In the genomic region with DNA sequence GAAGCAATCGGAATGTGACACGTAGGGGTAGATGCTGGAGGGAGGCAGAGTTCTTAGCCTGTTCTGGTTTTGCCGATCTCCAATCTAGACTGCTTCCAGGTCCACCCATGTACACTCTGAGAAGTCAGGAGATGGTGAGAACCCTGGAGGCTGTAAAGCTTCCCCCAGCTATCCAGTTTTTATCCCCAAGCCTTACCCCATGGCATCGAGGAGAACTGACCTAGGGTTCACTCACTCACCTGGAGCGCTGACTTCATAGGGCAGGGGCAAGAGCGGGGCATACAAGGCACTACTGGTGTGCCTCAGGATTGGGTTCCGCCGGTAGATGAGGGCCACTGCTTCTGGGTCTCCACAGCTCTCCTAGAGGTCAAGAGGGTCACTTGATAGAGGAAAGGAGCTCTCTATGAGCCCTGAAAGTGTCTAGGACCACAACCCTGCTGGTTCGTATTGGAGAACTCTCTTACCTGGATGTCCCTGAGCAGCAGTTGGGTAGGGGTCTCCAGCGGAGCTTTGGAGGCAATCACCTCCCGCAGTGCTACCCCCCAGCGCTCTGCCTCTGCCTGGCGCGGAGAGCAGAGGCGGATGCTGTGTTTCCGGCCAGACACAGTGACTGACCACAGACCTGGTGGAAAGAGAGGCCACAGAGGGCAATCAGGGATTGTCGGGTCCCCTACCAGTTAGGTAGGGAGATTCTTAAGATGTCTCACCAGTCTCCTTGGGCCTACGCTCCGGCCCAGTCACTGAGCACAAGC, we compare ENCODE assay signal across 14 mouse cellular contexts. TPM values are rescaled to one million over a fixed set of nuclear protein-coding genes. Genes with fewer than 3 reads are reported as not detected.
DNase-seq lines count a peak whose midpoint lies in the region; ATAC-seq and TF ChIP-seq lines count a peak whose summit lies in the region.
"Had no signal": no experiment of that assay in that cellular context is flagged by ENCODE, and none has a peak within 500 bp of the region (broad histone marks: within the 10 kb centered on the region; RNA-seq: fewer than 3 reads in every experiment).

No protein-coding gene starts in this region.

- H3K4me3 ChIP-seq in cerebellum, adult 2 months (replicated peaks; ENCODE audit: insufficient read depth, low read depth, low read length), result peak overlapping the region; percentile 0
- H3K4me3 ChIP-seq in kidney, adult 2 months (ENCODE audit: insufficient read depth, low read depth, low read length), result no peak overlapping the region
- no peak overlapping the region for H3K4me3 ChIP-seq in kidney, embryonic 14.5 days (ENCODE audit: low read length)
- no peak overlapping the region for H3K4me3 ChIP-seq in neural tube, embryonic 13.5 days
- H3K4me3 ChIP-seq: heart, embryonic 13.5 days had no signal

- TF ChIP-seq POLR2A in cerebellum, adult 2 months (IDR thresholded peaks at IDR 0.05; ENCODE audit: borderline replicate concordance, insufficient read depth, low read length), result no peak
- no peak for TF ChIP-seq POLR2A in kidney, adult 2 months (IDR thresholded peaks at IDR 0.05; ENCODE audit: low read depth, low read length)

- H3K4me1 ChIP-seq in cerebellum, adult 2 months (ENCODE audit: control insufficient read depth, insufficient read depth, low read length), result peaks cover 22% of the 10 kb centered on the region
- peaks cover 12% of the 10 kb centered on the region; the same call in 1 of the 2 replicates for H3K4me1 ChIP-seq in kidney, adult 2 months (ENCODE audit: control insufficient read depth, insufficient read depth, low read length)
- peaks cover 45% of the 10 kb centered on the region for H3K4me1 ChIP-seq in kidney, embryonic 14.5 days (ENCODE audit: control insufficient read depth, insufficient read depth, low read length)
- peaks cover 53% of the 10 kb centered on the region for H3K4me1 ChIP-seq in neural tube, embryonic 13.5 days (replicated peaks)

- no peaks in the 10 kb centered on the region for H3K9me3 ChIP-seq in kidney, embryonic 14.5 days (ENCODE audit: control insufficient read depth, low read length)
- H3K9me3 ChIP-seq in neural tube, embryonic 13.5 days, result no peaks in the 10 kb centered on the region
- H3K9me3 ChIP-seq: heart, embryonic 13.5 days; hindbrain, embryonic 13.5 days; limb, embryonic 15.5 days had no signal

- peaks cover 4% of the 10 kb centered on the region; the same call in 1 of the 2 replicates for H3K36me3 ChIP-seq in kidney, adult 2 months (ENCODE audit: control insufficient read depth, insufficient read depth, low read length)
- peaks cover 41% of the 10 kb centered on the region for H3K36me3 ChIP-seq in kidney, embryonic 14.5 days (ENCODE audit: control insufficient read depth, insufficient read depth, low read length)
- peaks cover 45% of the 10 kb centered on the region for H3K36me3 ChIP-seq in neural tube, embryonic 13.5 days

- no peaks in the 10 kb centered on the region for H3K27me3 ChIP-seq in cerebellum, adult 2 months (ENCODE audit: control insufficient read depth, insufficient read depth, low read length)
- no peaks in the 10 kb centered on the region for H3K27me3 ChIP-seq in kidney, adult 2 months (replicated peaks; ENCODE audit: control insufficient read depth, insufficient read depth, low read length)
- peaks cover 47% of the 10 kb centered on the region for H3K27me3 ChIP-seq in kidney, embryonic 14.5 days (ENCODE audit: control insufficient read depth, insufficient read depth, low read length)
- H3K27me3 ChIP-seq in neural tube, embryonic 13.5 days, result peaks cover 77% of the 10 kb centered on the region

- no peak overlapping the region for H3K9ac ChIP-seq in kidney, embryonic 14.5 days (ENCODE audit: low read depth, low read length)
- H3K9ac ChIP-seq in neural tube, embryonic 13.5 days, result 0 out of 2 replicates have a peak overlapping the region, but pooled peaks have one; percentile 22
- H3K9ac ChIP-seq: heart, embryonic 13.5 days; hindbrain, embryonic 13.5 days; limb, embryonic 15.5 days; liver, embryonic 14.5 days; lung, embryonic 14.5 days had no signal

- WGBS in cerebellum, adult 2 months, result 73% methylated on average over 19 of the region's 19 CpGs
- 77% methylated on average over 19 of the region's 19 CpGs for WGBS in kidney, adult 2 months
- WGBS in kidney, embryonic 14.5 days, result 57% methylated on average over 19 of the region's 19 CpGs
- WGBS in neural tube, embryonic 13.5 days, result 47% methylated on average over 19 of the region's 19 CpGs

- no peak for DNase-seq in cerebellum, adult 2 months
- DNase-seq in cerebellum, postnatal 14 days, result no peak
- DNase-seq in kidney, adult 2 months, result no peak
- DNase-seq in neural tube, embryonic 10.5 days (ENCODE audit: extremely low spot score, low spot score), result no peak
- no peak for DNase-seq in right cerebral cortex, adult 18-20 months
- DNase-seq: left cerebral cortex, postnatal 4 days; lung, embryonic 14.5 days; right cerebral cortex, postnatal 14 days had no signal

- H3K4me2 ChIP-seq in kidney, embryonic 14.5 days (replicated peaks; ENCODE audit: low read depth, low read length), result no peak overlapping the region
- H3K4me2 ChIP-seq in neural tube, embryonic 13.5 days, result no peak overlapping the region

- TF ChIP-seq CTCF in cerebellum, adult 2 months (IDR thresholded peaks at IDR 0.05; ENCODE audit: borderline replicate concordance, insufficient read depth, low read depth, low read length), result no peak
- no peak for TF ChIP-seq CTCF in kidney, adult 2 months (conservative IDR thresholded peaks at IDR 0.05; ENCODE audit: insufficient read depth, insufficient read length, low read depth, low read length)

- ATAC-seq in kidney, embryonic 14.5 days (ENCODE audit: low FRiP score, low TSS enrichment), result no peak
- ATAC-seq in neural tube, embryonic 13.5 days (ENCODE audit: low read depth), result no peak

- no peak overlapping the region for H3K27ac ChIP-seq in cerebellum, adult 2 months (ENCODE audit: insufficient read depth, low read length)
- 0 out of 2 replicates have a peak overlapping the region, but pooled peaks have one; percentile 10 for H3K27ac ChIP-seq in kidney, adult 2 months (ENCODE audit: insufficient read depth, low read depth, low read length)
- no peak overlapping the region for H3K27ac ChIP-seq in kidney, embryonic 14.5 days (ENCODE audit: low read depth, low read length)
- H3K27ac ChIP-seq in neural tube, embryonic 13.5 days (replicated peaks), result no peak overlapping the region
- H3K27ac ChIP-seq: heart, embryonic 13.5 days; hindbrain, embryonic 13.5 days; limb, embryonic 15.5 days; liver, embryonic 14.5 days had no signal

RNA-seq across cellular contexts. Expression of gene Cntnap1, which starts 2.9 kb away (rescaled TPM):
- polyA plus RNA-seq in cerebellum, adult 2 months (2012; rRNA removed), result 151 and 169 TPM in 2 replicates
- polyA plus RNA-seq in kidney, adult 2 months (2012; rRNA removed), result 3.4 and 3.6 TPM in 2 replicates
- polyA plus RNA-seq in kidney, embryonic 14.5 days (2014; fragmentation: Nextera tagmentation; extraction: Ambion mirVana), result 1.7 and 2.1 TPM in 2 replicates
- 4.6 and 5.1 TPM in 2 replicates for polyA plus RNA-seq in neural tube, embryonic 13.5 days (2015; fragmentation: Nextera tagmentation; extraction: Ambion mirVana)

RNA-seq across cellular contexts. Expression of gene Plekhh3, which starts 3.8 kb away (rescaled TPM):
- polyA plus RNA-seq in cerebellum, adult 2 months (2012; rRNA removed), result 67.6 and 71.0 TPM in 2 replicates
- polyA plus RNA-seq in kidney, adult 2 months (2012; rRNA removed), result 19.3 and 22.7 TPM in 2 replicates
- 17.0 and 17.9 TPM in 2 replicates for polyA plus RNA-seq in kidney, embryonic 14.5 days (2014; fragmentation: Nextera tagmentation; extraction: Ambion mirVana)
- 10.3 and 13.0 TPM in 2 replicates for polyA plus RNA-seq in neural tube, embryonic 13.5 days (2015; fragmentation: Nextera tagmentation; extraction: Ambion mirVana)

RNA-seq across cellular contexts. Expression of gene Ccr10, which starts 7.9 kb away (rescaled TPM):
- polyA plus RNA-seq in cerebellum, adult 2 months (2012; rRNA removed), result 0.82 and 1.0 TPM in 2 replicates
- 0.33 and 0.34 TPM in 2 replicates for polyA plus RNA-seq in kidney, adult 2 months (2012; rRNA removed)
- polyA plus RNA-seq in kidney, embryonic 14.5 days (2014; fragmentation: Nextera tagmentation; extraction: Ambion mirVana), result 0.24 and 0.51 TPM in 2 replicates
- 0.40 and 0.91 TPM in 2 replicates for polyA plus RNA-seq in neural tube, embryonic 13.5 days (2015; fragmentation: Nextera tagmentation; extraction: Ambion mirVana)
- polyA plus RNA-seq: liver, embryonic 14.5 days had no signal

RNA-seq across cellular contexts. Expression of gene Tubg2, which starts 11.7 kb away (rescaled TPM):
- polyA plus RNA-seq in cerebellum, adult 2 months (2012; rRNA removed), result 44.3 and 47.8 TPM in 2 replicates
- 1.4 and 1.8 TPM in 2 replicates for polyA plus RNA-seq in kidney, adult 2 months (2012; rRNA removed)
- 3.7 and 4.5 TPM in 2 replicates for polyA plus RNA-seq in kidney, embryonic 14.5 days (2014; fragmentation: Nextera tagmentation; extraction: Ambion mirVana)
- polyA plus RNA-seq in neural tube, embryonic 13.5 days (2015; fragmentation: Nextera tagmentation; extraction: Ambion mirVana), result 35.5 and 38.9 TPM in 2 replicates

RNA-seq across cellular contexts. Expression of gene Tubg1, which starts 47.6 kb away (rescaled TPM):
- polyA plus RNA-seq in cerebellum, adult 2 months (2012; rRNA removed), result 39.1 and 39.3 TPM in 2 replicates
- 14.1 and 19.2 TPM in 2 replicates for polyA plus RNA-seq in kidney, adult 2 months (2012; rRNA removed)
- polyA plus RNA-seq in kidney, embryonic 14.5 days (2014; fragmentation: Nextera tagmentation; extraction: Ambion mirVana), result 81.9 and 95.4 TPM in 2 replicates
- polyA plus RNA-seq in neural tube, embryonic 13.5 days (2015; fragmentation: Nextera tagmentation; extraction: Ambion mirVana), result 77.7 and 78.9 TPM in 2 replicates

Comparison
In these comparisons a context has a peak if more than half of its experiments do, and no peak if none do; other contexts are left out.
1. RNA of gene Cntnap1, which starts 2.9 kb away (polyA plus RNA-seq): 151 to 169 TPM in cerebellum, adult 2 months; 4.6 to 5.1 TPM in neural tube, embryonic 13.5 days, 3.4 to 3.6 TPM in kidney, adult 2 months and 1.7 to 2.1 TPM in kidney, embryonic 14.5 days; every median in the first group is over 10 times any median in the second.